Mouse (Mus musculus) spleen, postnatal 10 days (tissue): ENCODE measurements around the gene Lzts2.

ENCODE experiments used
- DNase-seq, 2 experiments: peaks; one replicate each; pipeline ENCODE4 v3.0.0; 2021 to 2022; ENCODE audit warnings: low spot score in 2 of 2

The Lzts2 gene

GRCm38 (mm10) chr19:45014335-45014971 is at the start of gene Lzts2:
Lzts2 (plus strand) TSS chr19:45014414.
- no peak for DNase-seq

- no peak for DNase-seq
Observed at GRCm38 (mm10) chr19:44965978-44966377, 48.2 kb upstream of the Lzts2 start.

- no peak for DNase-seq
Observed at GRCm38 (mm10) chr19:44968329-44968728, 45.9 kb upstream of the Lzts2 start.

GRCm38 (mm10) chr19:44976636-44977035 is 37.6 kb upstream of the Lzts2 start:
- DNase-seq: no peak

- DNase-seq: no peak
Observed at GRCm38 (mm10) chr19:44977148-44977547, 37.1 kb upstream of the Lzts2 start.

GRCm38 (mm10) chr19:44980787-44981186 is 33.4 kb upstream of the Lzts2 start:
- no peak for DNase-seq

GRCm38 (mm10) chr19:44982477-44983115 is 31.6 kb upstream of the Lzts2 start:
- no peak for DNase-seq

- no peak for DNase-seq
Observed at GRCm38 (mm10) chr19:44983366-44983765, 30.8 kb upstream of the Lzts2 start.

- no peak for DNase-seq
Observed at GRCm38 (mm10) chr19:44984420-44984819, 29.8 kb upstream of the Lzts2 start.

GRCm38 (mm10) chr19:44985159-44985988 is 28.8 kb upstream of the Lzts2 start:
- DNase-seq: no peak

GRCm38 (mm10) chr19:44987004-44987403 is 27.2 kb upstream of the Lzts2 start:
- no peak for DNase-seq

GRCm38 (mm10) chr19:44987851-44988250 is 26.4 kb upstream of the Lzts2 start:
- no peak for DNase-seq

- no peak for DNase-seq
Observed at GRCm38 (mm10) chr19:44988321-44988720, 25.9 kb upstream of the Lzts2 start.

- DNase-seq: peak in 1 of 2 experiments; percentile 44
Observed at GRCm38 (mm10) chr19:44988831-44989566, 25.2 kb upstream of the Lzts2 start, which contains the start of gene Sema4g. Sema4g (plus strand) TSS chr19:44989101.

GRCm38 (mm10) chr19:44989567-44990495 is 24.4 kb upstream of the Lzts2 start:
- no peak for DNase-seq

- DNase-seq: no peak
Observed at GRCm38 (mm10) chr19:44991031-44991430, 23.2 kb upstream of the Lzts2 start.

GRCm38 (mm10) chr19:44992246-44992645 is 22.0 kb upstream of the Lzts2 start:
- DNase-seq: no peak

- no peak for DNase-seq
Observed at GRCm38 (mm10) chr19:44992712-44993111, 21.5 kb upstream of the Lzts2 start.

GRCm38 (mm10) chr19:44997786-44998185 is 16.4 kb upstream of the Lzts2 start:
- DNase-seq: no peak

GRCm38 (mm10) chr19:44999647-45000046 is 14.6 kb upstream of the Lzts2 start:
- no peak for DNase-seq

- no peak for DNase-seq
Observed at GRCm38 (mm10) chr19:45002301-45002700, 11.9 kb upstream of the Lzts2 start.
